Mouse (Mus musculus) thymus, postnatal 0 days (tissue): ENCODE measurements at regions not wholly inside any gene's neighbourhood (a gene's known extent, or its start where the extent isn't known, plus 50 kb on each side); places are given as distances from the start of the nearest gene placed in this dataset.

Experiments used
- DNase-seq: peaks from one replicate; pipeline ENCODE4 v3.0.0-alpha.2; 2015; ENCODE audit warnings: low spot score

GRCm38 (mm10) chr1:186379938-186380847 is 263.1 kb upstream of the Lyplal1 start:
- no peak for DNase-seq

DNA sequence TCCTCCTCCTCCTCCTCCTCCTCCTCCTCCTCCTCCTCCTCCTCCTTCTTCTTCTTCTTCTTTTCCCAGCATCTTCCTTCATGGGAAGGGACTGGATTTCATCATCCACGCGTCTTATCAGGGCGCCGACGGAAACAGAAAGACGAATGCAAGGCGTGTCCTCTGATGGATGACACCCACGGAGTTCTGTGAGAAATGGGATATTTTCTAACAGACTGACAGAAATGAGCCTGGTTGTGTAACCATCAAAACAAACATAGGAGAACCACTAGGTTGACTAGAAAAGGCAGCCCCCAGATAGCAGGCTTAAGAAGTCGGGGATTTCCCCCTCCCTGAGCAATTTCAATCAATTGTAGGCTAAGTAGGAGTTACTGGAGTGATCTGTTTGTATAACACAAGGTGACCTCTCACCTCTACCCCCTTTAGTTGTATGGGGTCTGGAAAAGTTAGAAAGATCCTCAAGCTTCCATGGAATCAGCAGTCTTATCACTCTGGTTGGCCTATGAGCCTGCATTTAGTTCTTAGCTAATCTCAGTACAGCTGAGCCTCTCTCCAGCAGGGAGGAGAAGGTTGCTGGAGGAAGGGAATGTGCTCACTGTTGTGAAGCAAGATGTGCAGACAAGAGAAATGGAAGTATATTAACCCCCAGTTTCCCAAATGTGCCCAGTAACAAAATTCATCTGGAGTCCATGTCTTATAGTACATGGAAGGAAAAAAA is 260.0 kb upstream of the Lyplal1 start:
- no peak for DNase-seq

DNA sequence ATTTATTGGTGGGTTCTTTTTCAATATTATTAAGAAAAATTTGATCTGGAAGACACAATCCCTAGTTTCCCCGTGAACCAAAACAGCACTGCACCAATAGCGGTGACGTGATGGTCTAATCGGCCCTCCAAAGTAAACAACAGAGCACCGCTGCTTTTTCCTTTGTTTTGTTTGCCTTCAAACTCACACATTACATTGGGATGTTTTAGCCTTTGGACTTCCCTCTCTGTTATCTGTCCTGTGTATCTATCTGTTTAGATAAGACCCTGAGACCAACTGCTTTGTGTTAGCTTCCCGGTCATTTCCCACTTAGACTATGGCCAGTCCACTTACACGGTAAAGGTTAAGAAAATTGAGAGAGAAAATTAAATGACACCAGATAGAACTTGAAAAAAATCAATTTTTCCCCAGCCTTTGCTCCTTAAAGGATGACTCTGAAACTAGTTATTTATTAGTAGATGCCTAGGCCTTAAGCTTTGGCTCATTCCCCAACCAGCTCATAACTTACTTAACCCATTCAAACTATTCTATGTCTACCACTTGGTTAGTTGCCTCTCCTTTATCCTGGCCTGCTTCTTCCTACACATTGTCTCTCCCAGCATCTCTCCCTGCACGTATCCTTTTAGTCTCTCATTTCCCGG is 257.0 kb upstream of the Lyplal1 start:
- DNase-seq, result no peak

GRCm38 (mm10) chr1:186373386-186373785 is 256.3 kb upstream of the Lyplal1 start:
- no peak for DNase-seq

DNA sequence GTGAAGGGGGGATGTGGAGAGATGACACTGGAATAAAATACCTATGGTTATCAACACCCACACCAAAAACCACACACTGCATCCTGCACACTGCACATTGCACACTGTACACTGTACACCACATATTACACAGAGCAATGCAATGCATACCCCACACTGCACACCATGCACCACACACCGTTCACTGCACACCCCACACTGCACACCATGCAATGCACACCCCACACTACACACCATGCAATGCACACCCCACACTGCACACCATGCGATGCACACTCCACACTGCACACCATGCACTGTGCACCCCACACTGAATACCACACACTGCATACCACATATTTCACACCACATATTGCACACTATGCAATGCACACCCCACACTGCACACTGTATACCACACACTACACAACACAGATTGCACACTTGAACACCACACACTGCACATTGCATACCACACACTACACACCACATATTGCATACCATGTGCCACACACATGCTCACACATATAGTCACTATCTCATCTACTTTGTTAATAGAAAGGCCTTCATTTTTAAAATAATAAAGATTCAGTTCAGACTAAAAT is 255.8 kb upstream of the Lyplal1 start:
- DNase-seq, result no peak

GRCm38 (mm10) chr1:186363356-186363755 is 246.2 kb upstream of the Lyplal1 start:
- no peak for DNase-seq

- no peak for DNase-seq
Observed at GRCm38 (mm10) chr1:186358011-186358670, 241.0 kb upstream of the Lyplal1 start.

DNA sequence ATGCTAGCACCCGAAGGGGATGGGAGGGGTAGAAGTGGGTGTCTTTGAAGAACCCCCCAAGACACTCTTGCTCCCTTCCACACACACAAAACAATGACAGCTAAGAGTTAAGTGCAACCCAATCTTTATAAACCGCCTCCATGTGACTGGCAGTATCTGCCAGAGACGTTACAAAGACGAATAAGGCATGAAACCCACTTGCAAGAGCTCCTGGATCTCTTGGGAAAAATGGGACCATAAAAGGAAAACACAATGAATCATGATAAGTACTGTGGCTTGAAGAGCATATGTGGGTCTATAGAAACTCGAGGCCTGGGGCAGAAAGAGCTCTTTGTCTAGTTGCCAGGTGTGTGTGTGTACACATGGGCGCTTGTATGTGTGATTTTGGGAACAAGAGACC is 237.6 kb upstream of the Lyplal1 start:
- DNase-seq, result no peak

- no peak for DNase-seq
Observed at GRCm38 (mm10) chr1:186354072-186354471, 237.0 kb upstream of the Lyplal1 start.

DNA sequence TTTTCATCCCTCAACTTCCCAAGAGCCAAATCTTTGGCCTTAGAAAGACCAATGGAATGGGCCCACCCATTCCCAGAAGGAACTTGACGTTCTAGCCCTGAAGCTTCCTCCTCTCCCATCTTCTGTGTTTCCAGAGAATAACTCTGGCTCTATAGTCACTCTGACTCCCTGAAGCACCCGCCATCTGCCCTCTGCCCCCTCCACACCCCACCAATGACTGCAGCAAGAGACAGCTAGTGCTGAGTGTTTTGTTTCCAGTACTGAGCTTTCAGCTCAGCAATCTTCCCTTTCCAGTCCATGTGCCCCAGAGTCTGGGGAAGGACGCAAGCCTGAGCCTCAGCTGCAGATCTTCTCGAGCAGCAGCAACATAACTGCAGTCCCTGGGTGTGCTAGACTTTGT is 233.3 kb upstream of the Lyplal1 start:
- no peak for DNase-seq

- no peak for DNase-seq
Observed at GRCm38 (mm10) chr1:186349966-186350365, 232.9 kb upstream of the Lyplal1 start.

- DNase-seq, result no peak
Observed at GRCm38 (mm10) chr1:186347413-186348147, 230.5 kb upstream of the Lyplal1 start.

- no peak for DNase-seq
Observed at GRCm38 (mm10) chr1:186345449-186345848, 228.3 kb upstream of the Lyplal1 start.

DNA sequence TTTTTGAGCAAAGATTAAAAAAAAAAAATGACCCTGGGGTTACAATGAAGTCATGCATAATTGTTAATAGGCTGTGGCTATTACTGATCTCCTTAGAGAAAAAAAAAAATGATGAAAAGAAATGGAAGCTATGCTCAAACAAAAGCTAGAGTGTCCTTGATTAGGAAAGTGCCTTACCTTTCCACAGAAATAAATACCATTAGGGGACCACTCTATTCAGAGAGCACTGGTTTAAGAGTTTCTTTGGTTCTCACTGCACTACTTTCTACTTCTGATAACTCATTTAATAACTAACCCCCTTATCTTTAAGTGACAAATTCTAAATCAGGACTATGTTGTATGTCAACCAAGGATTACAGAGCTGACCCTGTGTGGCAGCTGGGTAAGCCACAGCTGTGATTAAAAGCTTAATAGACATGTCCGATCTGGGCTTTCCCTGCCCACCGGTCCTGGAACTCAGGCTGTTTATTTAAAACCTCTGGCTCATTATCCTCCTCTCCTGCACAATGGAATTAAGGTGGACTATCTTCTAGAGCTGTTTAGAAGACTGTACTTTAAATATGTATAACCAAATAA is 225.9 kb upstream of the Lyplal1 start:
- DNase-seq, result no peak

DNA sequence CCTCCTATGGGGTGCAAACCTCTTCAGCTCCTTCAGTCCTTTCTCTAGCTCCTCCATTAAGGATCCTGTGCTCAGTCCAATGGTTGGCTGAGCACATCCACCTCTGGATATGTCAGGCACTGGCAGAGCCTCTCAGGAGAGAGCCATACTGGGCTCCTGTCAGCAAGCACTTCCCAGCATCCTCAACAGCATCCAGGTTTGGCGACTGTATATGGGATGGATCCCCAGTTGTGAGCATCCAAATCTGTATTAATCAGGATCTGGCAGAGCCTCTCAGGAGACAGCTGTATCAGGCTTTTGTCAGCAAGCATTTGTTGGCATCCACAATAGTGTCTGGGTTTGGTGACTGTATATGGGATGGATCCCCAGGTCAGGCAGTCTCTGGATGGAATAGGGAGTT is 225.3 kb upstream of the Lyplal1 start:
- no peak for DNase-seq

- no peak for DNase-seq
Observed at GRCm38 (mm10) chr1:186341878-186342277, 224.8 kb upstream of the Lyplal1 start.

GRCm38 (mm10) chr1:186340701-186341100 is 223.6 kb upstream of the Lyplal1 start:
- no peak for DNase-seq

GRCm38 (mm10) chr1:186317285-186317684 is 200.2 kb upstream of the Lyplal1 start:
- no peak for DNase-seq

DNA sequence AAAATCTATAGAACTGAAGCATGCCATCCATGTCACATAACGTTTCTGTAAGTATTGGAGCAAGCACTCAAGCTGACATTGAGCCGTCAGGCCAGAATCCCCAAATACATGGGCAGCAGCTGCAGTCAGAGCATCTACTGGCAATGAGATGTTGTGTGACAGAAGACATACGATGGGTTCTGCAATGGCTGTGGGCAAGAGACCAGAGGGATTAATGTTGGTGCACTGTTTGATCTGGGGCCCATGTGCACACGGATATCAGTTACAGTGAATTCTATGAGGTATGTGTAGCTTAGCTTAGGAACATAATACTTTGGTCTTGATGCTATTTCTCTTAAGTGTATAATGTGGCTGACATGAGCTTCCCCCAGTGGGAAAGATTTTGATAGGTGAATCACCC is 197.1 kb upstream of the Lyplal1 start:
- no peak for DNase-seq

- no peak for DNase-seq
Observed at GRCm38 (mm10) chr1:186312698-186313097, 195.6 kb upstream of the Lyplal1 start.
